Mouse (Mus musculus) olfactory bulb, adult 2 months (tissue): Measurements from ENCODE around the gene Krtap10-4. TPM values are rescaled to one million over a fixed set of nuclear protein-coding genes. Genes with fewer than 3 reads are reported as not detected.

Experiments
- H3K27ac ChIP-seq: fragments of 200-500 bp; 2 replicates; pipeline ENCODE4 v1.5.1; 2012; ENCODE audit warnings: low read depth, low read length; ENCODE audit not compliant: insufficient read depth
- H3K4me1 ChIP-seq: fragments of 200-500 bp; 2 replicates; pipeline ENCODE4 v1.6.1; 2012; ENCODE audit warnings: low read length; ENCODE audit not compliant: control insufficient read depth, insufficient read depth
- H3K4me3 ChIP-seq: fragments of 200-500 bp; 2 replicates; pipeline ENCODE4 v1.5.1; 2012; ENCODE audit warnings: mild to moderate bottlenecking, low read depth, low read length, moderate library complexity; ENCODE audit not compliant: insufficient read depth
- CTCF ChIP-seq: fragments of 200-500 bp; IDR thresholded peaks from 2 replicates; pipeline ENCODE4 v1.5.1; 2012; ENCODE audit warnings: low read depth, mild to moderate bottlenecking, low read length, moderate library complexity; ENCODE audit not compliant: insufficient read depth
- POLR2A ChIP-seq: fragments of 200-500 bp; IDR thresholded peaks from 2 replicates; pipeline ENCODE4 v1.6.1; 2012; ENCODE audit warnings: mild to moderate bottlenecking, low read depth, low read length, moderate library complexity; ENCODE audit not compliant: insufficient read depth
- WGBS: fragments of 180-500 bp; shearing (Covaris S2); methylation state at CpG from one replicate; pipeline ENCODE4 v1.1.7; 2018; 5-methylcytosine and 5-hydroxymethylcytosine counted together
- polyA plus RNA-seq: library from polyadenylated mRNA; stranded (reverse); fragments of >200 nt; gene quantifications from 2 replicates; pipeline ENCODE4 v1.2.4, GENCODE M21; 2012; ENCODE audit warnings: low replicate concordance; ENCODE audit not compliant: missing spikeins, insufficient read depth, insufficient read length

Gene Krtap10-4
- not detected in 2 replicates for polyA plus RNA-seq

DNA sequence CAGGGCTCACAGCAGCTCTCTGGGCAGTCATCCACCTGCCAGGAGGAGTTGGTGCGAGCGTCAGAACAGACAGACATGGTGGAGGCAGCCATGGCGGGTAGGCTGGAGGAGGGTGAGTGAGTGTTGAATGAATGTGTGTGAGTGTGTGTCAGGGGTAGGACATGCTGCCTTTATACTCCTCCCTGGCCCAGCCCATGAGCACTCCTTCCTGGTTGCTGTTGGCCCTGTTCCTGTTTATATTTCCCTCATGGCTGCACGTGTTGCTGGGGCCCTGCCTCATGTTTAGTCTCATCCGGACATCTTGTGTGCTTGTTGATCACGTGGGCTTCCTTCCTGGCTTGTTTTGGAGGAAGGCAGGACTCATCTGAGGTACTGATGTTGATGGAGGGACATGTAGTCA, at the start of gene Krtap10-4:
Krtap10-4 (minus strand) TSS at position 145 of the 400 bp plus-strand sequence.
- no peaks in the 10 kb centered on the region for H3K4me1 ChIP-seq
- 52% methylated on average over 6 of the region's 6 CpGs for WGBS
- TF ChIP-seq CTCF: no peak
- no peak for TF ChIP-seq POLR2A

DNA sequence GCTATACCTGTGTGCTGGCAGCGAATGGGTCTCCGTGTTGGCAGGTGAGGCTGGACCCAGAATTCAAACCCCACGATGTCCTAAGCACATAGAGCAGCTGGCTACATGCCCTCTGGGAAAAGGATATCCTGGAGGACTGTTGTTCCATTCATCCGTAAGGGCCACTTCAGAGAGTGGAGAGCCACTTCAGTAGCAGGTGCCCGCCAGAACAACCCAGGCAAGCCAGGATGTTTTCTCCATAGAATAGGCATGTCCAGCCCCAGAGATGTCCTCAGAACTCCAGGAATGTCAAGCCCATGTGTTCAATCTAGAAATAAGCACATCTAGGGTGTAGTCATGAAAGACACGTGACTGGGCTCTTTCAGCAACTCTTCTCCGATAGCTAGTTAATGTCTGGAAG, 42.8 kb upstream of the Krtap10-4 start:
- Histone ChIP-seq H3K27ac (no peak overlapping the region), H3K4me1 (0 out of 2 replicates have a peak, but pooled peaks cover under 1% of the 10 kb centered on the region), H3K4me3 (no peak overlapping the region)
- 91% methylated on average over 7 of the region's 7 CpGs for WGBS
- TF ChIP-seq POLR2A: no peak
- no peak for TF ChIP-seq CTCF

More for the DNA sequence above, at the start of gene Krtap10-4:
- H3K4me3 ChIP-seq: no peak within 1 kb of the TSS
- H3K27ac ChIP-seq: no peak within 1 kb of the TSS

GRCm38 (mm10) chr10:77867546-77867945, 40.7 kb upstream of the Krtap10-4 start:
- WGBS: 67% methylated on average over 1 of the region's 1 CpGs
- no peak for TF ChIP-seq POLR2A
- TF ChIP-seq CTCF: no peak
- no peak overlapping the region for H3K4me3 ChIP-seq
- H3K4me1 ChIP-seq: 0 out of 2 replicates have a peak, but pooled peaks cover 3% of the 10 kb centered on the region
- H3K27ac ChIP-seq: no peak overlapping the region

DNA sequence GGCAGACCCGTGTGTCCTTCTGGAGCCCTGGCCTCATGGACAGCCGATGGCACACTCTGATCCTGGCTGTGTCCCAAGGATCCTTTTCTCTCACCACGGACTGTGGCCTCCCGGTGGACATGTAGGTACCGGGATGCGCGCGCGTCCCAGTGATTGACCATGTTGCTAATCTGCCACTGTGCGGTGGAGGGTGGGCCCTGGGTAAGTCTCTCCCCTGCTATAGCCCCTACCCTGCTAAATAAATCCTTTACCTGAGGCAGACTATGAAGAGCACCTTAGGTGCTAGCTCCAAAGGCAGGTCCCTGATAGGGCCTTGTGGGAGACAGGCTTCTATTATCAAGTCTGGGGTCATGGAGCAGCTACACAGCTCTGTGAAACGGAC, 37.9 kb upstream of the Krtap10-4 start:
- 66% methylated on average over 11 of the region's 11 CpGs for WGBS
- TF ChIP-seq CTCF: no peak
- no peak for TF ChIP-seq POLR2A
- Histone ChIP-seq H3K27ac (no peak overlapping the region), H3K4me1 (peaks cover 5% of the 10 kb centered on the region), H3K4me3 (no peak overlapping the region)

DNA sequence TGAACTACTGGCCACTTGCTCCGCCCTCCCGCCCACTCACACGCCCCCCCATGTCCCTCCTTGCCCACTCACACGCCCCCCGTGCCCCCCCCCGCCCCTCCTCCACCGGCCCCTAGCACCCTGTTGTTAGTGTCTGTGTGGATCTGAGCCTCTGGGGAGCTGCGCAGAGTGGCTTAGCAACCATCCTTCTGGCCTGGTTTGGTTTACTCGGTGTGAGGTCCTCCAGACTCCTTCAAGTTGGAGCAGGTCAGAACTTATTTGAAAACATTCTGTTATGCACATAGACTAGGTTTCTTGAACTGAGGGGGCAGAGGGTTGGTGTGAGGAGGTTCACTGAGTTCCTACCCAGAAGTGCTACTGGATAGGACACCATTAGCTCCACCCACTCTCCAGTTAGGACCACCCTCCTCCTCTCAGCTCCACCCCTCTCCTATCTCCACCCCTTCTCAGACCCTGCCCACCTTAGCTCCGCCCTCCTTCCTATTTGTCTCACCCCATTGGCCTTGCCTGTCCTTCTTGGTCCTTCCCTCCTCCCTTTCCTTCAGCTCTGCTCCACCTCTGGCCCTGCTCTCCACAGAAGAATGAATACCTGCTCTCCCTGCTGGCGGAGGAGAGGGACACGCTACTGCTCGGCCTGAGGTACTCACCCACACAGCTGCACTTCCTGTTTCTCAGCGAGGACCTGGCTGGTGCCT, 37.3 kb upstream of the Krtap10-4 start:
- WGBS: 41% methylated on average over 14 of the region's 14 CpGs
- Histone ChIP-seq H3K4me3 (no peak overlapping the region), H3K27ac (no peak overlapping the region), H3K4me1 (peaks cover 5% of the 10 kb centered on the region)
- TF ChIP-seq CTCF (no peak), POLR2A (no peak)

- 43% methylated on average over 7 of the region's 7 CpGs for WGBS
- TF ChIP-seq POLR2A (no peak), CTCF (no peak)
- Histone ChIP-seq H3K4me1 (peaks cover 5% of the 10 kb centered on the region), H3K27ac (no peak within 1 kb of the TSS), H3K4me3 (no peak within 1 kb of the TSS)
These were observed 34.8 kb upstream of the Krtap10-4 start, which contains the start of gene Gm3285 for GRCm38 (mm10) chr10:77861675-77862074. Gene Gm3285, plus strand, starts transcription at chr10:77861975.

DNA sequence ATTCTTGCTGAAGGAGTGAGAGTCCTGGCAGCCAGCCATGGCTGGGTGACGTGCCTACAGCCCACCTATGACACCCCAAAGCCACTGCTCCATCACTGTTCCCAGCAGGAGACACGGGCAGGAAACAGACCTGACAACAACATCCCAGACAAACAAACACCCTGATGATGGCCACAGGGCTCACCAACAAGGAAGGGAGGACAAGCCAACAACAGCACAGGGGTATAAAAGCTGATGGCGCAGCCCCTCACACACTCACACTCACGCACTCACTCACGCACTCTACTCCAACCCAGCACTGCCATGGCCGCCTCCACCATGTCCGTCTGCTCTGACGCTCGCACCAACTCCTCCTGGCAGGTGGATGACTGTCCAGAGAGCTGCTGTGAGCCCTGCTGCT, 25.7 kb upstream of the Krtap10-4 start, which contains the start of gene Gm10318:
Gm10318 (plus strand) TSS at position 301 of the 400 bp plus-strand sequence.
- H3K4me3 ChIP-seq: no peak within 1 kb of the TSS
- no peak within 1 kb of the TSS for H3K27ac ChIP-seq
- peaks cover 5% of the 10 kb centered on the region; the same call in 1 of the 2 replicates for H3K4me1 ChIP-seq
- TF ChIP-seq POLR2A (no peak), CTCF (no peak)
- 59% methylated on average over 9 of the region's 9 CpGs for WGBS

DNA sequence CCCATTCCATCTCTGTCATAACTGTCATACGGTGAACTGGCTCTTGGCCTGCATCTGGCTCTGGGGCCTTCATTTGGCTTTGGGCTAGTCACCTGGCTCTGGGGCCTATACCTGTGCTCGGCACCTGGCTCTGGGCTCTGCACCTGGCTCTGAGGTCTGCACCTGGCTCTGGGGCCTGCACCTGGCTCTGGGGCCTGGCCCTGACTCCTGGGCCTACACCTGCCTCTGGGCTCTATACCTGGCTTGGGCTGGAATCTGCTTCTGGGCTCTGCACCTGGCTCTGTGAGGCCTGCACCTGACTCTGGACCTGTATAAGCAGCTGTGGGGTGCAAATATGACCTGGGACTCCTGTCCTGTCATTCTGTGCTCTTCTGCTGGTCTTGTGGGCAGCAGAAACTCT, 20.6 kb upstream of the Krtap10-4 start:
- H3K4me3 ChIP-seq: no peak overlapping the region
- H3K4me1 ChIP-seq: peaks cover 1% of the 10 kb centered on the region; the same call in 1 of the 2 replicates
- H3K27ac ChIP-seq: no peak overlapping the region
- TF ChIP-seq POLR2A: no peak
- TF ChIP-seq CTCF: no peak
- 98% methylated on average over 2 of the region's 2 CpGs for WGBS

DNA sequence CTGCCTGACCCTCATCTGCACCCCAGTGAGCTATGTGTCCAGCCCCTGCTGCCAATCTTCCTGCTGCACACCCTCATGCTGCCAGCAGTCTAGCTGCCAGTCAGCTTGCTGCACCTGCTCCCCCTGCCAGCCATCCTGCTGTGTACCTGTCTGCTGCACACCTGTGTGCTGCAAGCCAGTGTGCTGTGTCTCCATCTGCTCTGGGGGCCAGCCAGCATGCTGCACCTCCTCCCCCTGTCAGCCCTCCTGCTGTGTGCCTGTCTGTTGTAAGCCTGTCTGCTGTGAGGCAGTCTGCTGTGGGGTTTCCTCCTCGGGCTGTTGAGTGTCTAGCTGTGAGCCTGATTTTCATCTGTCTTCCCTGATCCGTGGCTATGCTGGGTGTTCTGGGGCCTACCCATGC, 20.1 kb upstream of the Krtap10-4 start:
- Histone ChIP-seq H3K4me1 (no peaks in the 10 kb centered on the region), H3K4me3 (no peak overlapping the region), H3K27ac (no peak overlapping the region)
- TF ChIP-seq POLR2A (no peak), CTCF (no peak)
- 43% methylated on average over 2 of the region's 2 CpGs for WGBS
